ENCODE assay signal across 19 mouse cellular contexts in genomic region chr9:57931166-57931767, GRCm38 (mm10). TPM values are rescaled to one million over a fixed set of nuclear protein-coding genes. Genes with fewer than 3 reads are reported as not detected.
DNase-seq lines count a peak whose midpoint lies in the region; TF ChIP-seq lines count a peak whose summit lies in the region.
"Had no signal": no experiment of that assay in that cellular context is flagged by ENCODE, and none has a peak within 500 bp of the region (broad histone marks: within the 10 kb centered on the region; RNA-seq: fewer than 3 reads in every experiment).

No protein-coding gene starts in this region.

- TF ChIP-seq CTCF in left cerebral cortex, adult 2 months (IDR thresholded peaks at IDR 0.05): no peak
- no peak for TF ChIP-seq CTCF in cortical plate, adult 2 months (IDR thresholded peaks at IDR 0.05; ENCODE audit: extremely low read depth, insufficient read depth, low read length)

- intact Hi-C loops in left cerebral cortex, adult 2 months (cut with DNase I): loop anchor here (10.0 kb wide), 1 partner anchor 274 kb away; the partner anchor contains the start of genes Islr and Islr2
- intact Hi-C loops in left cerebral cortex, postnatal 25 days (cut with DNase I): loop anchor here (10.0 kb wide), 1 partner anchor 274 kb away; the partner anchor contains the start of genes Islr and Islr2

- TF ChIP-seq POLR2A in cortical plate, adult 2 months (IDR thresholded peaks at IDR 0.05; ENCODE audit: extremely low read depth, insufficient read depth, low read length): no peak

- no peak overlapping the region for H3K4me3 ChIP-seq in left cerebral cortex, adult 2 months
- no peak overlapping the region for H3K4me3 ChIP-seq in cortical plate, adult 2 months (ENCODE audit: insufficient read depth, low read length)
- H3K4me3 ChIP-seq: embryonic facial prominence, embryonic 15.5 days; heart, embryonic 12.5 days; hindbrain, embryonic 15.5 days; intestine, embryonic 15.5 days had no signal

- peaks cover 10% of the 10 kb centered on the region for H3K4me1 ChIP-seq in cortical plate, adult 2 months (ENCODE audit: control insufficient read depth, insufficient read depth, low read length)
- H3K4me1 ChIP-seq: intestine, embryonic 15.5 days had no signal

- peak overlapping the region; percentile 80 for H3K27ac ChIP-seq in left cerebral cortex, adult 2 months
- H3K27ac ChIP-seq in cortical plate, adult 2 months (ENCODE audit: insufficient read depth, low read length): peak overlapping the region; percentile 44; the same call in 1 of the 2 replicates
- H3K27ac ChIP-seq: embryonic facial prominence, embryonic 15.5 days; hindbrain, embryonic 15.5 days; intestine, embryonic 15.5 days had no signal

- peak; percentile 56 for DNase-seq in adrenal gland, adult 2 months
- no peak for DNase-seq in adrenal gland, postnatal 10 days
- DNase-seq in left cerebral cortex, adult 2 months (ENCODE audit: extremely low spot score in 1 of 2, low spot score in 2 of 2): no peak
- DNase-seq in left cerebral cortex, postnatal 25 days (ENCODE audit: low spot score in 2 of 2): no peak
- peak; percentile 47 for DNase-seq in lung, postnatal 14 days
- DNase-seq in kidney, adult 9 months: no peak
- DNase-seq in layer of hippocampus, postnatal 10 days (ENCODE audit: low spot score in 2 of 2): no peak
- DNase-seq: cerebellum, adult 9-11 months; embryo, embryonic 11 days; heart, postnatal 14 days; left cerebral cortex, postnatal 4 days; liver; right cerebral cortex, postnatal 4 days had no signal

RNA-seq across cellular contexts. Expression of gene Sema7a, which starts 8.6 kb away (rescaled TPM):
- total RNA-seq in adrenal gland, adult 2 months (2021): 10 to 100 TPM in 1 of 2 experiments, 1 to 10 TPM in 1; 8.2 to 17.0 TPM
- 54.9 and 59.4 TPM in 2 replicates for polyA plus RNA-seq in adrenal gland, adult 2 months (2012; rRNA removed)
- 10 to 100 TPM; 18.0 to 19.8 TPM for total RNA-seq in adrenal gland, postnatal 10 days (2021)
- total RNA-seq in left cerebral cortex, adult 2 months (2021): 100 to 1,000 TPM; 151 to 160 TPM
- total RNA-seq in left cerebral cortex, postnatal 25 days (2021): 100 to 1,000 TPM; 139 to 145 TPM
- polyA plus RNA-seq in cortical plate, adult 2 months (2012; rRNA removed): 147 and 154 TPM in 2 replicates
- total RNA-seq in layer of hippocampus, postnatal 10 days (2021): 100 to 1,000 TPM; 100 to 104 TPM
- total RNA-seq: G1E had no signal

RNA-seq across cellular contexts. Expression of gene Ubl7, which starts 20.5 kb away (rescaled TPM):
- total RNA-seq in adrenal gland, adult 2 months (2021): 10 to 100 TPM; 73.9 to 81.5 TPM
- polyA plus RNA-seq in adrenal gland, adult 2 months (2012; rRNA removed): 273 and 305 TPM in 2 replicates
- 10 to 100 TPM; 71.2 to 74.8 TPM for total RNA-seq in adrenal gland, postnatal 10 days (2021)
- total RNA-seq in left cerebral cortex, adult 2 months (2021): 100 to 1,000 TPM; 101 to 109 TPM
- total RNA-seq in left cerebral cortex, postnatal 25 days (2021): 100 to 1,000 TPM; 103 to 113 TPM
- 144 and 145 TPM in 2 replicates for polyA plus RNA-seq in cortical plate, adult 2 months (2012; rRNA removed)
- 10 to 100 TPM; 95.3 to 98.4 TPM for total RNA-seq in layer of hippocampus, postnatal 10 days (2021)

Comparison
In these comparisons a context has a peak if more than half of its experiments do, and no peak if none do; other contexts are left out.
1. DNase-seq: peak in adrenal gland, adult 2 months (single experiment) and lung, postnatal 14 days (single experiment); none in adrenal gland, postnatal 10 days (single experiment), left cerebral cortex, adult 2 months (0 of 2), left cerebral cortex, postnatal 25 days (0 of 2), kidney, adult 9 months (single experiment) and layer of hippocampus, postnatal 10 days (0 of 2).
2. RNA of gene Sema7a, which starts 8.6 kb away (total RNA-seq): 151 to 160 TPM in left cerebral cortex, adult 2 months, 139 to 145 TPM in left cerebral cortex, postnatal 25 days and 100 to 104 TPM in layer of hippocampus, postnatal 10 days; 18.0 to 19.8 TPM in adrenal gland, postnatal 10 days and 8.2 to 17.0 TPM in adrenal gland, adult 2 months; every median in the first group is over 4 times any median in the second.